In genomic region chr2:155237276-155237675, GRCm38 (mm10) we compare ENCODE assay signal across 7 mouse cellular contexts. TPM values are rescaled to one million over a fixed set of nuclear protein-coding genes. Genes with fewer than 3 reads are reported as not detected.
DNase-seq lines count a peak whose midpoint lies in the region; ATAC-seq and TF ChIP-seq lines count a peak whose summit lies in the region.

No protein-coding gene starts in this region.

- intact Hi-C loops in left cerebral cortex, postnatal 4 days (cut with DNase I): no loop called here

- no peak for TF ChIP-seq EP300 in lung, postnatal 0 days (IDR thresholded peaks at IDR 0.05)

- WGBS in lung, postnatal 0 days: 6% methylated on average over 4 of the region's 4 CpGs
- 15% methylated on average over 4 of the region's 4 CpGs for WGBS in embryonic facial prominence, embryonic 12.5 days
- 21% methylated on average over 4 of the region's 4 CpGs for WGBS in neural tube, embryonic 11.5 days

- H3K9ac ChIP-seq in lung, postnatal 0 days (replicated peaks; ENCODE audit: low read depth): peak overlapping the region; percentile 88
- peak overlapping the region; percentile 86 for H3K9ac ChIP-seq in embryonic facial prominence, embryonic 12.5 days
- peak overlapping the region; percentile 87 for H3K9ac ChIP-seq in neural tube, embryonic 11.5 days (ENCODE audit: low read length)

- no peaks in the 10 kb centered on the region for H3K27me3 ChIP-seq in lung, postnatal 0 days (replicated peaks; ENCODE audit: insufficient read depth, low read length)
- no peaks in the 10 kb centered on the region for H3K27me3 ChIP-seq in embryonic facial prominence, embryonic 12.5 days
- no peaks in the 10 kb centered on the region for H3K27me3 ChIP-seq in neural tube, embryonic 11.5 days (ENCODE audit: control insufficient read depth, insufficient read depth, low read length)

- no peaks in the 10 kb centered on the region for H3K36me3 ChIP-seq in lung, postnatal 0 days (ENCODE audit: insufficient read depth, low read length)
- H3K36me3 ChIP-seq in embryonic facial prominence, embryonic 12.5 days: peaks cover 8% of the 10 kb centered on the region
- H3K36me3 ChIP-seq in neural tube, embryonic 11.5 days (ENCODE audit: control insufficient read depth, insufficient read depth, low read length): no peaks in the 10 kb centered on the region; the same call in 1 of the 2 replicates

- peak overlapping the region; percentile 97 for H3K4me3 ChIP-seq in lung, postnatal 0 days (ENCODE audit: low read depth, low read length)
- peak overlapping the region; percentile 90 for H3K4me3 ChIP-seq in embryonic facial prominence, embryonic 12.5 days
- peak overlapping the region; percentile 68 for H3K4me3 ChIP-seq in neural tube, embryonic 11.5 days (ENCODE audit: low read depth, low read length)

- TF ChIP-seq CTCF in lung, postnatal 0 days (IDR thresholded peaks at IDR 0.05): no peak

- H3K4me2 ChIP-seq in lung, postnatal 0 days (replicated peaks; ENCODE audit: low read depth, low read length): peak overlapping the region; percentile 71
- peak overlapping the region; percentile 94 for H3K4me2 ChIP-seq in embryonic facial prominence, embryonic 12.5 days (replicated peaks)
- peak overlapping the region; percentile 61 for H3K4me2 ChIP-seq in neural tube, embryonic 11.5 days (ENCODE audit: low read depth)

- H3K9me3 ChIP-seq in lung, postnatal 0 days (ENCODE audit: low read length): no peaks in the 10 kb centered on the region
- H3K9me3 ChIP-seq in embryonic facial prominence, embryonic 12.5 days: no peaks in the 10 kb centered on the region
- no peaks in the 10 kb centered on the region for H3K9me3 ChIP-seq in neural tube, embryonic 11.5 days (ENCODE audit: control insufficient read depth, low read length)

- DNase-seq in lung, postnatal 0 days (ENCODE audit: low spot score): peak; percentile 18
- no peak for DNase-seq in lung, postnatal 14 days
- DNase-seq in neural tube, embryonic 11.5 days (ENCODE audit: low spot score): no peak
- DNase-seq in urinary bladder, postnatal 36 days (ENCODE audit: low spot score in 2 of 2): no peak
- no peak for DNase-seq in left cerebral cortex, postnatal 4 days

- no peak for ATAC-seq in lung, postnatal 0 days
- no peak for ATAC-seq in embryonic facial prominence, embryonic 12.5 days (ENCODE audit: insufficient number of reproducible peaks, insufficient read depth, low FRiP score, low TSS enrichment)
- peak; percentile 20 for ATAC-seq in inflammation-experienced regulatory T-cells, adult 6 months
- ATAC-seq in neural tube, embryonic 11.5 days (ENCODE audit: insufficient read depth, low FRiP score, low TSS enrichment): no peak

- peaks cover 9% of the 10 kb centered on the region for H3K4me1 ChIP-seq in lung, postnatal 0 days (ENCODE audit: insufficient read depth, low read depth, low read length)
- peaks cover 13% of the 10 kb centered on the region for H3K4me1 ChIP-seq in embryonic facial prominence, embryonic 12.5 days
- H3K4me1 ChIP-seq in neural tube, embryonic 11.5 days (ENCODE audit: control insufficient read depth, insufficient read depth, low read length): peaks cover 9% of the 10 kb centered on the region

- peak overlapping the region; percentile 85 for H3K27ac ChIP-seq in lung, postnatal 0 days (ENCODE audit: low read length)
- H3K27ac ChIP-seq in embryonic facial prominence, embryonic 12.5 days: no peak overlapping the region
- H3K27ac ChIP-seq in neural tube, embryonic 11.5 days (ENCODE audit: low read depth, low read length): no peak overlapping the region

RNA-seq across cellular contexts. Expression of gene Dynlrb1, which starts 0.9 kb away (rescaled TPM):
- polyA plus RNA-seq in lung, postnatal 0 days (2015; fragmentation: Nextera tagmentation; extraction: Ambion mirVana): 332 TPM in 2 replicates
- polyA plus RNA-seq in embryonic facial prominence, embryonic 12.5 days (2016; fragmentation: Nextera tagmentation; extraction: Ambion mirVana): 435 and 454 TPM in 2 replicates
- 100 to 1,000 TPM; 260 to 401 (median 321) TPM for polyA plus RNA-seq in inflammation-experienced regulatory T-cells, adult 6 months (2017; shearing (Covaris generic))
- polyA plus RNA-seq in neural tube, embryonic 11.5 days (2014; fragmentation: Nextera tagmentation; extraction: Ambion mirVana): 515 and 522 TPM in 2 replicates
- 100 to 1,000 TPM; 348 to 360 TPM for total RNA-seq in left cerebral cortex, postnatal 4 days (2021)

RNA-seq across cellular contexts. Expression of gene Map1lc3a, which starts 38.8 kb away (rescaled TPM):
- 382 and 428 TPM in 2 replicates for polyA plus RNA-seq in lung, postnatal 0 days (2015; fragmentation: Nextera tagmentation; extraction: Ambion mirVana)
- polyA plus RNA-seq in embryonic facial prominence, embryonic 12.5 days (2016; fragmentation: Nextera tagmentation; extraction: Ambion mirVana): 232 and 241 TPM in 2 replicates
- 1 to 10 TPM in 2 of 3 experiments, not detected in 1; 1.4 to 2.5 TPM for polyA plus RNA-seq in inflammation-experienced regulatory T-cells, adult 6 months (2017; shearing (Covaris generic))
- 186 and 191 TPM in 2 replicates for polyA plus RNA-seq in neural tube, embryonic 11.5 days (2014; fragmentation: Nextera tagmentation; extraction: Ambion mirVana)
- 100 to 1,000 TPM; 362 to 374 TPM for total RNA-seq in left cerebral cortex, postnatal 4 days (2021)

Comparison
In these comparisons a context has a peak if more than half of its experiments do, and no peak if none do; other contexts are left out.
1. RNA of gene Map1lc3a, which starts 38.8 kb away (polyA plus RNA-seq): 382 to 428 TPM in lung, postnatal 0 days, 232 to 241 TPM in embryonic facial prominence, embryonic 12.5 days and 186 to 191 TPM in neural tube, embryonic 11.5 days; 1.4 to 2.5 TPM in inflammation-experienced regulatory T-cells, adult 6 months; every median in the first group is over 10 times any median in the second.
2. Peak in every context shown above with its lines, with median percentiles within 50 percentile points of each other: H3K4me2 ChIP-seq, H3K4me3 ChIP-seq and H3K9ac ChIP-seq.